Mouse (Mus musculus) lung, embryonic 16.5 days (tissue): ENCODE measurements at regions not wholly inside any gene's neighbourhood (a gene's known extent, or its start where the extent isn't known, plus 50 kb on each side); places are given as distances from the start of the nearest gene placed in this dataset.
A peak's percentile ranks its signal among the peaks of the same experiment; 100 is the strongest.

Source experiments
- ATAC-seq: fragments of 200-750 bp; cut with Nextera tagmentation; 2 replicates; pipeline ENCODE4 v1.8.0; 2017; ENCODE audit warnings: low read depth, mild to moderate bottlenecking, moderate library complexity
- H3K27ac ChIP-seq: fragments of 300-500 bp; sonication (generic); 2 replicates; pipeline ENCODE4 v1.5.1; 2014; ENCODE audit warnings: mild to moderate bottlenecking, control low read depth, low read length
- H3K27me3 ChIP-seq: fragments of 300-500 bp; sonication (generic); 2 replicates; pipeline ENCODE4 v1.6.1; 2014; ENCODE audit warnings: low read depth, low read length, mixed read lengths; ENCODE audit not compliant: control insufficient read depth, insufficient read depth
- H3K36me3 ChIP-seq: fragments of 300-500 bp; sonication (generic); 2 replicates; pipeline ENCODE4 v1.6.1; 2014; ENCODE audit warnings: low read length; ENCODE audit not compliant: control insufficient read depth, insufficient read depth
- H3K4me1 ChIP-seq: fragments of 300-500 bp; sonication (generic); replicated peaks from 2 replicates; pipeline ENCODE4 v1.6.1; 2014; ENCODE audit warnings: low read length, mixed read lengths; ENCODE audit not compliant: control insufficient read depth, insufficient read depth
- H3K4me2 ChIP-seq: fragments of 300-500 bp; sonication (generic); 2 replicates; pipeline ENCODE4 v1.6.1; 2014; ENCODE audit warnings: low read depth, low read length, control low read depth
- H3K4me3 ChIP-seq: fragments of 300-500 bp; sonication (generic); 2 replicates; pipeline ENCODE4 v1.5.1; 2014; ENCODE audit warnings: mild to moderate bottlenecking, low read length, control low read depth
- H3K9ac ChIP-seq: fragments of 300-500 bp; sonication (generic); 2 replicates; pipeline ENCODE4 v1.6.1; 2014; ENCODE audit warnings: low read length, control low read depth
- H3K9me3 ChIP-seq: fragments of 300-500 bp; sonication (generic); 2 replicates; pipeline ENCODE4 v1.6.1; 2016; ENCODE audit warnings: low read length; ENCODE audit not compliant: control insufficient read depth
- WGBS: fragments of 180-500 bp; shearing (Covaris S2); extraction: QIAGEN DNeasy Blood & Tissue Kit; methylation state at CpG from one replicate; pipeline ENCODE4 v1.1.7; 2014; 5-methylcytosine and 5-hydroxymethylcytosine counted together

- no peaks in the 10 kb centered on the region; the same call in 1 of the 2 replicates for H3K27me3 ChIP-seq
- ATAC-seq = peak; percentile 88
- no peaks in the 10 kb centered on the region for H3K36me3 ChIP-seq
- peak overlapping the region; percentile 97 for H3K4me2 ChIP-seq
- H3K4me3 ChIP-seq = peak overlapping the region; percentile 66
- no peak overlapping the region for H3K27ac ChIP-seq
- H3K4me1 ChIP-seq = peaks cover 13% of the 10 kb centered on the region
- 6% methylated on average over 15 of the region's 15 CpGs for WGBS
- no peaks in the 10 kb centered on the region for H3K9me3 ChIP-seq
- peak overlapping the region; percentile 72 for H3K9ac ChIP-seq
Measured at GRCm38 (mm10) chr3:9347446-9347860, 262.4 kb downstream of the Zfp704 start.

- no peaks in the 10 kb centered on the region for H3K36me3 ChIP-seq
- peaks cover 14% of the 10 kb centered on the region for H3K4me1 ChIP-seq
- 0% methylated on average over 26 of the region's 27 CpGs for WGBS
- peak overlapping the region; percentile 72 for H3K9ac ChIP-seq
- peak overlapping the region; percentile 66 for H3K4me3 ChIP-seq
- no peak overlapping the region for H3K27ac ChIP-seq
- H3K27me3 ChIP-seq = no peaks in the 10 kb centered on the region; the same call in 1 of the 2 replicates
- H3K4me2 ChIP-seq = peak overlapping the region; percentile 97
- H3K9me3 ChIP-seq = no peaks in the 10 kb centered on the region
- peak; percentile 83 for ATAC-seq
Measured at GRCm38 (mm10) chr3:9346857-9347445, 262.9 kb downstream of the Zfp704 start.

GRCm38 (mm10) chr3:9346356-9346755, 263.5 kb downstream of the Zfp704 start:
- peak overlapping the region; percentile 97 for H3K4me2 ChIP-seq
- H3K27ac ChIP-seq = no peak overlapping the region
- 11% methylated on average over 13 of the region's 13 CpGs for WGBS
- peak overlapping the region; percentile 66 for H3K4me3 ChIP-seq
- ATAC-seq = no peak
- peaks cover 20% of the 10 kb centered on the region for H3K4me1 ChIP-seq
- H3K9me3 ChIP-seq = no peaks in the 10 kb centered on the region
- H3K27me3 ChIP-seq = no peaks in the 10 kb centered on the region; the same call in 1 of the 2 replicates
- peak overlapping the region; percentile 72; the same call in 1 of the 2 replicates for H3K9ac ChIP-seq
- H3K36me3 ChIP-seq = no peaks in the 10 kb centered on the region

GRCm38 (mm10) chr3:9345885-9346284, 264.0 kb downstream of the Zfp704 start:
- Histone ChIP-seq H3K4me3 (no peak overlapping the region), H3K4me2 (peak overlapping the region; percentile 97; the same call in 1 of the 2 replicates)
- ATAC-seq = no peak

GRCm38 (mm10) chr3:9343586-9343985, 266.3 kb downstream of the Zfp704 start:
- Histone ChIP-seq H3K4me3 (no peak overlapping the region), H3K9ac (no peak overlapping the region), H3K27me3 (no peaks in the 10 kb centered on the region; the same call in 1 of the 2 replicates), H3K27ac (no peak overlapping the region), H3K36me3 (no peaks in the 10 kb centered on the region), H3K4me1 (peaks cover 30% of the 10 kb centered on the region), H3K4me2 (no peak overlapping the region), H3K9me3 (no peaks in the 10 kb centered on the region)
- no peak for ATAC-seq
- WGBS = 7% methylated on average over 4 of the region's 4 CpGs

More at GRCm38 (mm10) chr3:9345885-9346284, 264.0 kb downstream of the Zfp704 start:
- no peak overlapping the region for H3K9ac ChIP-seq
- 42% methylated on average over 9 of the region's 9 CpGs for WGBS
- H3K9me3 ChIP-seq = no peaks in the 10 kb centered on the region
- H3K4me1 ChIP-seq = peaks cover 24% of the 10 kb centered on the region
- H3K27ac ChIP-seq = no peak overlapping the region
- H3K36me3 ChIP-seq = no peaks in the 10 kb centered on the region
- H3K27me3 ChIP-seq = no peaks in the 10 kb centered on the region; the same call in 1 of the 2 replicates

- no peaks in the 10 kb centered on the region for H3K36me3 ChIP-seq
- 72% methylated on average over 3 of the region's 3 CpGs for WGBS
- no peak overlapping the region for H3K4me3 ChIP-seq
- no peak overlapping the region for H3K4me2 ChIP-seq
- H3K9ac ChIP-seq = no peak overlapping the region
- H3K4me1 ChIP-seq = peaks cover 25% of the 10 kb centered on the region
- no peaks in the 10 kb centered on the region for H3K9me3 ChIP-seq
- peak; percentile 71 for ATAC-seq
- H3K27ac ChIP-seq = no peak overlapping the region
- H3K27me3 ChIP-seq = no peaks in the 10 kb centered on the region; the same call in 1 of the 2 replicates
Measured at GRCm38 (mm10) chr3:9342167-9342566, 267.7 kb downstream of the Zfp704 start.

- Histone ChIP-seq H3K4me2 (no peak overlapping the region), H3K9me3 (no peaks in the 10 kb centered on the region), H3K9ac (no peak overlapping the region), H3K4me3 (no peak overlapping the region), H3K27ac (peak overlapping the region; percentile 43), H3K36me3 (no peaks in the 10 kb centered on the region), H3K4me1 (peaks cover 25% of the 10 kb centered on the region), H3K27me3 (no peaks in the 10 kb centered on the region; the same call in 1 of the 2 replicates)
- no peak for ATAC-seq
- WGBS = 44% methylated on average over 5 of the region's 5 CpGs
Measured at GRCm38 (mm10) chr3:9341657-9342056, 268.2 kb downstream of the Zfp704 start.

- Histone ChIP-seq H3K4me1 (peaks cover 22% of the 10 kb centered on the region), H3K9me3 (no peaks in the 10 kb centered on the region), H3K9ac (no peak overlapping the region), H3K27me3 (no peaks in the 10 kb centered on the region; the same call in 1 of the 2 replicates), H3K36me3 (no peaks in the 10 kb centered on the region), H3K27ac (peak overlapping the region; percentile 43), H3K4me2 (peak overlapping the region; percentile 67), H3K4me3 (no peak overlapping the region)
- WGBS = 27% methylated on average over 4 of the region's 4 CpGs
- no peak for ATAC-seq
Measured at GRCm38 (mm10) chr3:9341244-9341643, 268.6 kb downstream of the Zfp704 start.

GRCm38 (mm10) chr3:9340788-9341187, 269.1 kb downstream of the Zfp704 start:
- Histone ChIP-seq H3K27ac (no peak overlapping the region), H3K27me3 (no peaks in the 10 kb centered on the region; the same call in 1 of the 2 replicates), H3K4me1 (peaks cover 22% of the 10 kb centered on the region), H3K4me3 (peak overlapping the region; percentile 34), H3K9ac (peak overlapping the region; percentile 53), H3K36me3 (no peaks in the 10 kb centered on the region), H3K4me2 (peak overlapping the region; percentile 67), H3K9me3 (no peaks in the 10 kb centered on the region)
- peak; percentile 76 for ATAC-seq
- 2% methylated on average over 15 of the region's 15 CpGs for WGBS
